Mouse (Mus musculus) lung, adult 2 months (tissue): ENCODE measurements around the gene Ccdc187. TPM values are rescaled to one million over a fixed set of nuclear protein-coding genes. Genes with fewer than 3 reads are reported as not detected.

Experiments used
- DNase-seq: peaks from one replicate; pipeline ENCODE4 v3.0.0; 2022
- H3K4me1 ChIP-seq: fragments of 200-500 bp; 2 replicates; pipeline ENCODE4 v1.6.1; 2011; ENCODE audit warnings: low read length; ENCODE audit not compliant: control insufficient read depth, insufficient read depth
- H3K4me3 ChIP-seq: fragments of 200-500 bp; replicated peaks from 2 replicates; pipeline ENCODE3; 2011; ENCODE audit warnings: low read depth, mild to moderate bottlenecking, control low read depth, low read length; ENCODE audit errors: extremely low read depth
- CTCF ChIP-seq: fragments of 200-500 bp; IDR thresholded peaks from 2 replicates; pipeline ENCODE4 v1.5.1; 2011; ENCODE audit warnings: mild to moderate bottlenecking, low read length, control low read depth; ENCODE audit not compliant: insufficient read depth
- POLR2A ChIP-seq: fragments of 200-500 bp; IDR thresholded peaks from 2 replicates; pipeline ENCODE4 v1.6.1; 2011; ENCODE audit warnings: low read depth, mild to moderate bottlenecking, control low read depth, low read length, borderline replicate concordance; ENCODE audit errors: extremely low read depth
- WGBS: fragments of 180-500 bp; shearing (Covaris S2); methylation state at CpG from one replicate; pipeline ENCODE4 v1.1.7; 2018; 5-methylcytosine and 5-hydroxymethylcytosine counted together
- polyA plus RNA-seq: library from polyadenylated mRNA; depleted of rRNA; stranded (reverse); fragments of >200 nt; gene quantifications from 2 replicates; pipeline ENCODE4 v1.2.3, GENCODE M21; 2012

The Ccdc187 gene
- polyA plus RNA-seq, 1 experiment, result 7.9 TPM

DNA sequence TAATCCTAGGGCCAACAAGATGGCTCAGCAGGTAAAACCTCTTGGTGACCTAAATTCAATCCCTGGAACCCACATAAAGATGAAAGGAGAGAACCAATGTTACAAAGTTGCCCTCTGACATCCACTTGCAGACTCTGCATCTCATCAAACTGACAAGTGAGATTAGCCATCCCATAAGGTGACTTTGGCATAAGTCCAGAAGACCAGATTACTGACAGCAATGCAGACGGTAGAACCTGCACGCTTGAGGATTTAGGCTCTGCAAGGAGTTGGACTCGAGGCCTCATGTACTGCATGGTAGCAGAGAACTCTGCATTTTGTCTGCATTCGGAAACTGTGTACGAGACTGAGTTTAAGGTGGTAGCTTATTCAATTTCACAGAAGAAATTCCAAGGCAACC lies 4.2 kb downstream of the Ccdc187 start:
- no peak for DNase-seq
- WGBS, result 85% methylated on average over 5 of the region's 5 CpGs
- TF ChIP-seq POLR2A (no peak), CTCF (no peak)
- H3K4me1 ChIP-seq, result no peaks in the 10 kb centered on the region
- no peak overlapping the region for H3K4me3 ChIP-seq

DNA sequence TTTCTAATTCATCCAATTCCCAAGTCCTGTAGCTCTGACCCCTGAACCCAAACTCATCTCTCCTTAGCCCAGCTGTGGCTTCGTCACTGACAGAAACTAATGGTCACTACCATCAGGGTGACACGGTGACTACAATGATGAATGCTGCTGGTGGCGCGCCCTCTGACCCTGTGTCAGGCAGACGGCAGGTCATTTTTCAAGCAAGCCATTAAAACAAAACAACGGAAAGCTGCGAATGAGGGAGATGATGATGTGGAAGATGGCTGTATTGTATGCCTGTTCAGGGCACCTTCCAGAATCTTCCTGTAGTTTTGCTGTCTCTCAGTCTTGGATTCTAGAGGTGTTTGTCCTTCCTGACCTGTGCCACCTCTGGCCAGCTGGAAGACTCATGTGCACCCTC lies 8.0 kb downstream of the Ccdc187 start:
- no peak for DNase-seq
- Histone ChIP-seq H3K4me3 (no peak overlapping the region), H3K4me1 (no peaks in the 10 kb centered on the region)
- TF ChIP-seq POLR2A (no peak), CTCF (no peak)
- 46% methylated on average over 7 of the region's 7 CpGs for WGBS

DNA sequence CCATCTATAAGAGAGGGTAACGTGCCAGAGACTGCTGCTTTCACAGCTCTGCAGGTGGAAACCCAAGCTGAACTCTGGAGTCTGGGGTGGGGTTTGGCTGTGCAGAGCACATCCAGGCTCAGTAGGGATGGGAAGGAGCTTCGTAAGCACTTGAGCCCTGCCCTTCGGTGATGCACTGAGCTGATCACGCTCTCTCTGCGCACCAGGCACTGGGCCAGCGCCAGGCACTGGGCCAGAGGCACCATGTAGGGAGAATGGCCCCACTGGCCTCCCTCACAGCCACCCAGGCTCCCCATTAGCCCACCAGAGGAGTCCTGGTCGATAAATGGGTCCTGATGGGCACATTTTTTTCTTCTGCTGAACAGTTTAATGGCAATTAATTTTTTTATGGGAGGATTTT lies 8.6 kb downstream of the Ccdc187 start:
- Histone ChIP-seq H3K4me3 (no peak overlapping the region), H3K4me1 (no peaks in the 10 kb centered on the region)
- 45% methylated on average over 7 of the region's 7 CpGs for WGBS
- no peak for DNase-seq
- TF ChIP-seq CTCF (no peak), POLR2A (no peak)

DNA sequence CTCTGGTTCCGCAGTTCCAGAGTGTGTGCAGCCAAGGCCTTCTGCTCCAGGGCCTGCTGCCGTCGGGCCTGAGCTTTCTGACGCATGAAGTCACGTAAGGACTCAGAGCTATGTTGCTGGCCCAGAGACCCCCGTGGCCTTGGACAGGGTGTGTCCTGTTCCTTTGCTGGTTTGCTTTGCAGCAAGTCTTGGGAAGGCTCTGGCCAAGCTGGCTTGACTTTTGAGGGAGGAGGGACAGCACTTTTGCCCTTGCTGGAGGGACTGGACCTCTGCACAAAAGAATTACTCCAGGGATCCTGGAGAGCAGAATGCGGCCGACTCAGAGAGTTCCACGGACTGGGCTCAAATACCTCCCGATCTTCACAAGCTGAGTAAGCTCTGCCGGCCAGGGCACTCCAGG lies 13.8 kb downstream of the Ccdc187 start:
- Histone ChIP-seq H3K4me3 (no peak overlapping the region), H3K4me1 (no peaks in the 10 kb centered on the region)
- WGBS, result 75% methylated on average over 11 of the region's 11 CpGs
- DNase-seq, result no peak
- no peak for TF ChIP-seq POLR2A
- no peak for TF ChIP-seq CTCF

DNA sequence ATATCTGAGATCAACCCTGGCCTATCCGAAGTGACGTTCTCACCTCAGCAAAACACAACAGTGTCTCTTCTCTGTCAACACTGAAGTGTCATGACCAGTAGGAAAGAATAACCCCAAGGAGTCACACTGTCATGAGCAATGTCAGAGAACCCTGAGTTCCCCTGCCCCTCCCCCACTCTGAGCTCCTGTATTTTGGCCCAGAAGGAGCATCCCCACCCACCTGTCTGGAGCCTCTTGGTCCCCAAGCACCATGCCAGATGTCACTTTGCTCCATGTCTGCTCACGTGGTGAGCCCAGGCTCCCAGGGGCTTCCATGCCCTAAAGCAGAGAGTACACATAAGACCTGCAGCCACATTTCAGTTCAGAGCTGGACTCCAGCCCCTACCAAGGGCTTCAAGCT lies 14.6 kb downstream of the Ccdc187 start:
- Histone ChIP-seq H3K4me3 (no peak overlapping the region), H3K4me1 (no peaks in the 10 kb centered on the region)
- TF ChIP-seq POLR2A (no peak), CTCF (no peak)
- WGBS, result 80% methylated on average over 3 of the region's 3 CpGs
- DNase-seq, result no peak

DNA sequence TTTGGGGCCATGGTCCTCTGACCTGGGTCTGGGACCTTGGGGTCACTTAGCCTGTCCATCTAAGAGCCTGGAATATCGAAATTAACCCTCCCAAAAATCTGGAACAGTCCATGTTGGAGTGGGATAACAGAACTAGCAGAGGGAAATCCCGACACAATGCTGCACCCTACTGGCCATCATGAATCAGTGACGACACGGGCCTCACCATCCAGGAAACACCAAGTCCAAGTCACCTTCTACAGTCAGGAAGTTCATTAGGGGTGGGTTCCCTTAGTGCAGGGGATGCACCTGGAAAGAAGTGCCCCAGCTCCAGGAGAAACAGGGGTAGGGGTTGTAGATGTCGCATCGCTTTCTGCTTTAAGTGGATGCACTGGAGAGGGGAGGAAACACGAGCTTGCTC lies 20.7 kb downstream of the Ccdc187 start:
- 18% methylated on average over 7 of the region's 7 CpGs for WGBS
- peak; percentile 48 for DNase-seq
- H3K4me3 ChIP-seq, result no peak overlapping the region
- no peaks in the 10 kb centered on the region for H3K4me1 ChIP-seq
- TF ChIP-seq POLR2A (no peak), CTCF (peak; percentile 88)

DNA sequence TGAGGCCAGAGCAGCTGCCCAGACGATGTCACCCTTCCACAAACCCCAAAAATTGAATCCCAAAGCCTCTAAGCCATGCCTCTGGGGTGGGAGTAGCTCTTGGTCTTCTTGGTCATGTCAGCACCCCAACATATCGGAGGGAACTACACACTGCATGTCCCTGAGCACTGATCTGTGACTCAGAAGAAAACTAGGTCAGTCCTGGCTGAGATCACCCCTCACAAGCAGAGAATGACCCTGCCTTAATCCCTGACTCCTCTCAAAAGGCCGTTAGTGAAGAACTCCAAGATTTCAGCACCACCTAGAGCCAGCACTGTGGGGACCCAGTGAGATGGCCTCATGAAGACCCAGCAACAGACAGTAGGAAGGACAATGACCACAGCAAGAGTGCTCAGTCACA lies 26.1 kb downstream of the Ccdc187 start:
- Histone ChIP-seq H3K4me3 (no peak overlapping the region), H3K4me1 (no peaks in the 10 kb centered on the region)
- no peak for TF ChIP-seq POLR2A
- TF ChIP-seq CTCF, result no peak
- 54% methylated on average over 3 of the region's 3 CpGs for WGBS
- no peak for DNase-seq

DNA sequence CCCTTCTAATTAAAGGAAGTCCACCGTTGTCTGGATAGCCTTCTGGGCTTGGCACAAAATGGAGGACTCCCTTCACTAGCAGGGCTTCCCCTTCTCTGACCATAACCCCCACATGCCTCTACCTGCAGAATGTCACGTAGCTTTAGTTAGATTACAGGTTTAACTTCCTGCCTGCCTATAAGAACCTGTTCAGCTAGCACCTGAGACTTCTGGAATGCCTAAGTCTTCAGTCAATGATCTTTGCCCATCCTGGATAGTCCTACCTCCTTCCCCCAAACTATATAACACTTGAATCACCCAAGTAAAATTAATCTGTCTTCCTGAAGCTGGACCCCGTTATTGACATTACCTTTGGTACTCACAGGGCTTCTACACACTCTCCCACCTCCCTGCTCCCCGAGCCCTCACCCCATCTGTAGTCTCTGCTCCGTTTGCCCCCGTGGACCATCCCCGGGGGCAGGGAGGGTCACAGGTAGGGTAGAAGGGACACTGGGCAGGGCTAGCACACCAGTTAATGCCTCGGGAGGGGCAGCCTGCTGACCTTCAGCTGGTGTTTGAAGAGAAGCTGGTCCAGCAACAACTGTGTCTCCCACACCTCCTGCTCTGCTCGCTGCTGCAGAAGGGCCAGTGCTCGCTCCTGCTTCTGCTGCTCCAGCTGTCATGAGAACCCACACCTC lies 28.2 kb downstream of the Ccdc187 start:
- WGBS, result 74% methylated on average over 10 of the region's 10 CpGs
- TF ChIP-seq POLR2A (no peak), CTCF (no peak)
- no peak for DNase-seq
- no peak overlapping the region for H3K4me3 ChIP-seq
- no peaks in the 10 kb centered on the region for H3K4me1 ChIP-seq

DNA sequence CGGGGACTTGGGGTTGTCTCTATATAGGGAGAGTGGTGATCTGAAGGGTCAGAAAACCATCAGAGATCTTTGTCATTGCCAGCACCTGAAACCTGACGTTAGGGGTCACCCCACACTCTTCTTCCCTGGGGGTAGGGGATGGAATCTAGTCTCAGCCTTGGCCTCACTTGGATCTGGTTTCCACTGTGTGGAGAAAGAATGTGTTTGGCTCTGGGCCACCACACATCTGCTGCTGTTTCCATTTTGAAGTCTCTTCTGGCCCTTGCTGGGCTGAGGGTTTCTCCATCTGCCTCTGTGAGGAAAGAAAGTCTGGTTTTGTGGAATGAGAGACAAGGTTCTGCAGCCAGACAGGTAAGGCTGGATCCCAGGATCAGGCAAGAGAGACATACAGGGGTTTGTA lies 29.3 kb downstream of the Ccdc187 start:
- no peaks in the 10 kb centered on the region for H3K4me1 ChIP-seq
- 65% methylated on average over 2 of the region's 2 CpGs for WGBS
- TF ChIP-seq CTCF (no peak), POLR2A (no peak)
- H3K4me3 ChIP-seq, result no peak overlapping the region
- no peak for DNase-seq

DNA sequence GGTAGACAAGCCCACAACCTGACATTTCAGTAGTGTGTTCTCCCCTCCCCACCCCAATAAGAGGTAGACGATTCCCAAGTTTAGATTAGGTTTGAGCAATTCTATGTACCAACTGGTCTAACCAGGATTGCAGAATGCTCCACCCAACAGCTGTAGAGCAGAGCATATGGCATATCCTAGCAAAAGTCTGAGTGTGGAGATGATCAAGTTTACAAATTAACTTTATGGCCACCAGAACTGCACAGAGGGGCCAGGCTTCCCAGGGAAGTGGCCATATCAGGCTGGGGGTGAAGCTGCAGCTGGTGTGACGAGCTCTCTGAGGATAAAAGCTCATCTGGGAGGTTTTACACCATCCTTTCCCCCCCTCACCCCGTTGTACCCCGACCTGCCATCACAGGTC lies 29.7 kb downstream of the Ccdc187 start:
- no peak for DNase-seq
- WGBS, result 65% methylated on average over 4 of the region's 4 CpGs
- Histone ChIP-seq H3K4me3 (no peak overlapping the region), H3K4me1 (no peaks in the 10 kb centered on the region)
- TF ChIP-seq POLR2A (no peak), CTCF (no peak)
